Mouse (Mus musculus) pancreas, adult 10 weeks (tissue): ENCODE data around the gene Map3k19. TPM values are rescaled to one million over a fixed set of nuclear protein-coding genes. Genes with fewer than 3 reads are reported as not detected.

ENCODE experiments used
- polyA plus RNA-seq: library from polyadenylated mRNA; stranded (reverse); fragments of 350-450 nt; fragmentation: Illumina TruSeq; extraction: RNeasy Lipid Tissue Mini Kit (QIAGEN cat#74804); gene quantifications from one replicate; pipeline ENCODE4 v1.2.3, GENCODE M21; 2015; ENCODE audit warnings: low read depth, low replicate concordance; ENCODE audit not compliant: insufficient read depth

Gene Map3k19
- not detected for polyA plus RNA-seq

DNA sequence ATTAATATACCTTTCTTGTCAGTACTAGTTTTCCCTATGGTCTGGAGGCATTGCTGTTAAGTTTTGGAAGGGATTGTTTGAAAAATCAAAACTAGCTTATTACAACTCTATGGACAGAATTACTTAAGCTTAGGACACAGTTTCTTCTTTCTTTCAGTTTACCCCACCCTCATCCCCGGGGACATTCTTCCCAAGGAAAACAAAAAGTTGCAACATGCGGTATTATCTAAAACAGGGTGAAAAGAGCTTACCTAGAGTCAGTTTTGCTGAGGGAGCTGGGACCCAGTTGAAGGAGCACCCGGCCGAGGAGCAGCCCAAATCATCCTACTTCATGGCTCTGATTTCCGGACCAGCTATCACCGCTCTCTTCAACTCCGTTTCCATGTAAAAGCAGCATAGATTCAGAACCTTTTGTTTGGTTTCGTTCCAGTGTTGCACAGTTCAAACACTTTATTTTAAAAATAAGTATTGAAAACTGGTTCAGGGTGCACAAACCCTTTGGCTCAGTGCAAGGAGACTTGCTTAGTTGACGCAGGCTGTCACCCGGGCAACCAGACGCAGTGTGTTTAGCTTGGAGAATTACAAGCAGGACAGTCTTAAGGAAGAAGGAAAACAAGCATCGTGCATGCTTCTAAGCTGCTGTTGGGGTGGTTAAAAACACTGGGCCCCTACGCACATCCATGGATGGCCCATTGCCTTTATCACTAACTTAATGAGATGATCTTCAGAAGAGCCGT is at the start of gene Map3k19:
Map3k19 (minus strand) TSS at position 546 of the 737 bp plus-strand sequence.

DNA sequence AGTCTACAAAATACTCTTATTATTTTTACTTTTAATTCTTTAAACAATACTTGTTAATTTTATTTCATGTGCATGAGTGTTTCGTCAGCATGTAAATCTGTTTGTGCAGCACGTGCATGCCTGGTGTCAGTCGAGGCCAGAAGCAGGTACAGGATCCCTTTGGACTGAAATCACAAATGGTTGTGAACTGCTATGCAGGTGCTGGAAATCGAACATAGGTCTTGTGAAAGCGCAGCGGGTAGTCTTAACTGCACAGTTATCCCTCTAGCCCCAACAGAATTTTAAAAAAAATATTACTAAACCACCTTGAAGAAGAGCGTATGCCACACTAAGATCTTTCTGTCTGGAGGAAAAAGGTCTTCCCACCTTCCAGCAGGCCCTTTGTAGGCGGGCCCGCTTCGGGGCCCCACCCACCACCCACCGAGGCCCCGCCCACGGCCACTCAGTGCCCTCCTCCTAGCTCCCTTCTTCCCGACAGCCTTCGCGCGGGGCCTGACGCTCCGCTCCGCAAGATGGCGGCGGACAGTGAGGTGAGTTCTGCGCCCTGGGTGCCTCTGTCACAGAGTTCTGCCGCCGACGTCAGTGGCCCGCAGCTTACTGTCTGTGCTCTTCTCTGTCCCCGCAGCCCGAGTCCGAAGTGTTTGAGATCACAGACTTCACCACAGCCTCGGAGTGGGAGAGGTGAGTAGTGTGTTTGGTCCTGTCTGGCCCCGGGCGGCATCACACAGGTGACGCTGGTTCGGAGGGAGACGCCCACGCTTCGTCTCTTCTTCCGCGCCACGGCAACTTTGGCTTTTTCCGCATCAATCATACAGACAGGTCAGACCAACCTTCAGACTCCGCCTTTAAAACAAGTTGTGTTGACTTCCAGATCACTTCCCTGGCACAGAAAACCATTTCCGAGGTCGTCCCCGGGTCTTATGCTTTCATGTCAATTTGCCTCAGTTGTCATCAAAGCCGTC is 13.8 kb upstream of the Map3k19 start, which contains the start of gene Rab3gap1:
Rab3gap1 (plus strand) TSS at position 474 of the 962 bp plus-strand sequence.

DNA sequence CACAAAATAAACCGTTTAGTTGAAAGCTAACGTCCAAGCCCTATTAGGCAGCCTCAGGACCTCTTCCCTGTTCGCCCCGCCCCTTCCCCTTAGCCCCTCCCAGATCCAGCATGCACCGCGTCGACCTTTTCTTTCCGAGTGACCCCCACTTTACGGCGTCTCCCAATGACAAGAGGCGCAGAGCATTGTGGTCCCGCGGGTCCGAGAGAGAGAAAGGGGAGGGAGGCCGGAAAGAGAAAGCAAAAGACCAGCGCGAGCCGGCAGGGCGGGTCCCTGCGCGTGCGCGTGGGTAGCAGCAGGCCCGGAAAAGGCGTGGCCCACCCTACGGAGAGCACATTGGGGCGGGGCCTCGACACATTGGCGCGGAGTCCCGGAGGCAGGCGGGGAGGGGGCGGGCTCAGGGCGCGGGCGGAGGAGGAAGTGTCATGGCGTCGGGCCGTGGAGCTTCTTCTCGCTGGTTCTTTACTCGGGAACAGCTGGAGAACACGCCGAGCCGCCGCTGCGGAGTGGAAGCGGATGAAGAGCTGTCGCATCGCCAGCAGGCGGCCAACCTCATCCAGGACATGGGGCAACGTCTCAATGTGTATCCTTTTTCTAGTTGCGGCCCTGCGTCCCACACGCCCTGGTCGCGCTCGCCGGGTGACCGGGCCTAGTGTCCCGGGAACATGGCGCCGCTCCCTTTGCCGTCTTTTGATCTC is 80.9 kb downstream of the Map3k19 start, which contains the start of gene Ccnt2:
Ccnt2 (plus strand) TSS at position 362 of the 698 bp plus-strand sequence.

Other genes starting within 250 kb of the Map3k19 start
- 2.4 TPM for gene Tmem163, start 175.5 kb downstream of the Map3k19 start, polyA plus RNA-seq
- not detected for gene Acmsd, start 125.6 kb downstream of the Map3k19 start, polyA plus RNA-seq
- gene Ccnt2, start 80.9 kb downstream of the Map3k19 start, polyA plus RNA-seq, result 10.3 TPM
- gene Rab3gap1, start 13.7 kb upstream of the Map3k19 start, polyA plus RNA-seq, result 7.3 TPM
- gene Zranb3, start 248.0 kb upstream of the Map3k19 start, polyA plus RNA-seq, result 1.9 TPM
- 23.9 TPM for gene R3hdm1, start 248.3 kb upstream of the Map3k19 start, polyA plus RNA-seq